Mouse (Mus musculus): ENCODE data around the gene Rela.
A peak's percentile ranks its signal among the peaks of the same experiment; 100 is the strongest.

The Rela gene

GRCm38 (mm10) chr19:5637069-5638047 lies at the start of gene Rela:
TSS of gene Rela (plus strand) at chr19:5637483.
- DNase-seq (ENCODE audit: low read depth): peak; percentile 92

GRCm38 (mm10) chr19:5589159-5589558 lies 48.1 kb upstream of the Rela start:
- DNase-seq (ENCODE audit: low read depth): no peak

GRCm38 (mm10) chr19:5591888-5592287 lies 45.4 kb upstream of the Rela start:
- DNase-seq (ENCODE audit: low read depth): no peak

GRCm38 (mm10) chr19:5599224-5599623 lies 38.1 kb upstream of the Rela start:
- no peak for DNase-seq (ENCODE audit: low read depth)

- peak; percentile 90 for DNase-seq (ENCODE audit: low read depth)
Observed at GRCm38 (mm10) chr19:5601752-5602541, 35.3 kb upstream of the Rela start, which contains the start of gene Rnaseh2c. TSS of gene Rnaseh2c (plus strand) at chr19:5601873.

- no peak for DNase-seq (ENCODE audit: low read depth)
Observed at GRCm38 (mm10) chr19:5603664-5604063, 33.6 kb upstream of the Rela start.

GRCm38 (mm10) chr19:5605126-5605525 lies 32.2 kb upstream of the Rela start:
- no peak for DNase-seq (ENCODE audit: low read depth)

- DNase-seq (ENCODE audit: low read depth): no peak
Observed at GRCm38 (mm10) chr19:5606196-5606595, 31.1 kb upstream of the Rela start.

GRCm38 (mm10) chr19:5607705-5608410 lies 29.4 kb upstream of the Rela start:
- DNase-seq (ENCODE audit: low read depth): no peak

- DNase-seq (ENCODE audit: low read depth): no peak
Observed at GRCm38 (mm10) chr19:5608707-5609106, 28.6 kb upstream of the Rela start.

- no peak for DNase-seq (ENCODE audit: low read depth)
Observed at GRCm38 (mm10) chr19:5609171-5609546, 28.1 kb upstream of the Rela start.

- peak; percentile 95 for DNase-seq (ENCODE audit: low read depth)
Observed at GRCm38 (mm10) chr19:5609547-5610404, 27.5 kb upstream of the Rela start, which contains the start of gene Kat5. TSS of gene Kat5 (minus strand) at chr19:5610237.

- no peak for DNase-seq (ENCODE audit: low read depth)
Observed at GRCm38 (mm10) chr19:5611973-5612372, 25.3 kb upstream of the Rela start.

- no peak for DNase-seq (ENCODE audit: low read depth)
Observed at GRCm38 (mm10) chr19:5612762-5613411, 24.4 kb upstream of the Rela start.

- DNase-seq (ENCODE audit: low read depth): no peak
Observed at GRCm38 (mm10) chr19:5614953-5615352, 22.3 kb upstream of the Rela start.

GRCm38 (mm10) chr19:5620007-5620406 lies 17.3 kb upstream of the Rela start:
- no peak for DNase-seq (ENCODE audit: low read depth)

GRCm38 (mm10) chr19:5621884-5622283 lies 15.4 kb upstream of the Rela start:
- DNase-seq (ENCODE audit: low read depth): no peak

- no peak for DNase-seq (ENCODE audit: low read depth)
Observed at GRCm38 (mm10) chr19:5625311-5625710, 12.0 kb upstream of the Rela start.

- DNase-seq (ENCODE audit: low read depth): no peak
Observed at GRCm38 (mm10) chr19:5629907-5630306, 7.4 kb upstream of the Rela start.

- no peak for DNase-seq (ENCODE audit: low read depth)
Observed at GRCm38 (mm10) chr19:5632120-5632519, 5.2 kb upstream of the Rela start.

All from naive thymus-derived CD4-positive, alpha-beta T cell, adult 2 months (primary cell).